Mouse (Mus musculus): ENCODE results near the gene Acot12. TPM values are rescaled to one million over a fixed set of nuclear protein-coding genes. Genes with fewer than 3 reads are reported as not detected.

The Acot12 gene
- polyA plus RNA-seq (2014; fragmentation: Illumina TruSeq; extraction: RNeasy Lipid Tissue Mini Kit (QIAGEN cat#74804); ENCODE audit: low read depth, low replicate concordance) = 0.29 TPM

GRCm38 (mm10) chr13:91741280-91742047 is at the start of gene Acot12:
Gene Acot12, plus strand, starts transcription at chr13:91741512.

GRCm38 (mm10) chr13:91807155-91807839 is 66.0 kb downstream of the Acot12 start, which contains the start of gene Zcchc9:
Gene Zcchc9, minus strand, starts transcription at chr13:91807705.

Other genes with a start within 250 kb of the Acot12 start
- 22.8 TPM for gene Zcchc9, start 66.2 kb downstream of the Acot12 start, polyA plus RNA-seq (2014; fragmentation: Illumina TruSeq; extraction: RNeasy Lipid Tissue Mini Kit (QIAGEN cat#74804); ENCODE audit: low read depth, low replicate concordance)
- gene Ckmt2, start 135.4 kb downstream of the Acot12 start, polyA plus RNA-seq (2014; fragmentation: Illumina TruSeq; extraction: RNeasy Lipid Tissue Mini Kit (QIAGEN cat#74804); ENCODE audit: low read depth, low replicate concordance) = 0.62 TPM